Mouse (Mus musculus) erythroblast, embryonic 14.5 days (primary cell): Measurements from ENCODE around the gene Apoa4.

ENCODE experiments used
- GATA1 ChIP-seq: IDR thresholded peaks from 2 replicates; pipeline ENCODE4 v1.6.1; 2012; ENCODE audit warnings: low read length, inconsistent platforms, mixed read lengths
- TAL1 ChIP-seq: IDR thresholded peaks from 3 replicates; pipeline ENCODE4 v1.6.1; 2012; ENCODE audit warnings: low read length, inconsistent platforms, mixed read lengths

GRCm38 (mm10) chr9:46257546-46257945, 17.1 kb downstream of the Apoa4 start:
- no peak for TF ChIP-seq TAL1
- no peak for TF ChIP-seq GATA1
